Mouse (Mus musculus): Measurements from ENCODE around the gene Dcpp3. TPM values are rescaled to one million over a fixed set of nuclear protein-coding genes. Genes with fewer than 3 reads are reported as not detected.
"Not testable (repeated sequence)": the region's sequence is repeated elsewhere in the genome, so short reads cannot be mapped to it uniquely, and the experiment has no call there.

Gene Dcpp3
- total RNA-seq (2021) = not detected
- long read RNA-seq, experiment 1 = 0 reads
- long read RNA-seq, experiment 2 = 0 reads

DNA sequence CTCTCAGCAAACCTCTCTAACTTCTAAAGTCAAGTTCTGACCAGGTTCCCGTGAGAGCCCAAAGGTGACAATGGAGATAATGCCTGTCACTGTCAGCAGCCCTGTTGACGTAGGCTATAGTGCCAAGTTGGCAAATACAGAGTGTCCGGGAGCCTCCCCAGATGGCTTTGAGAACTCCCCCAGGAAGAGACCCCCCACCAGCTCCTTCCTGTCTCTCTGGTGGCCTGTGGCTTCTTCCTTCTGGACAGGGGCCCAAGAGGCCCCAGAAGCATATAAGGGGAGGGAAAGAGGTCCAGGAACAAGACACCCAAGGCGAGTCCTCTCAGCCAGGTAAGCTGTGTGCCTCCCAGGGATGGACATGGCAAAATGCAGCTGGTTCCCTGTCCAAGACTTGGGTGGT is at the start of gene Dcpp3:
TSS of gene Dcpp3 (plus strand) at position 301 of the 400 bp plus-strand sequence.
- not testable (repeated sequence) for DNase-seq (ENCODE audit: low spot score in 2 of 2)

DNA sequence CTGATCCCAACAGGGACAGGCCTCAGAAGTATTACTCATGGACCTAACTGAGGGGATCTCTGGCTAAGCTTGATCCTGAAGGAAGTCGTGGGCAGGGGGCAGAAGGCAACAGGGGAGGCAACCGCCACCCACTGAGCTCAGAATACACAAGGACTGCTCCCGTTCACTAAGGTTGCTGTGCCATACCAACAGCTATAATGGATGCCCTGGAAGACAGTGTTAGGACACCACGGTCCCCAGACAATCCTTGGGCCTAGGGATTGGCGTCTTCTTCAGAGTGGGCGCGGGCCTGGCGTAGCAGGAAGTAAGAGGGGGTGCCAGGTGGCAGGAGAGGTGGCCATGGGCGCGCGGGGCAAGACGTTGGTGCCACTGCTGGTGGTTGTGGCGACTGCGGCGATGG is 49.5 kb upstream of the Dcpp3 start, which contains the start of gene Prss21:
TSS of gene Prss21 (plus strand) at position 301 of the 400 bp plus-strand sequence.
- DNase-seq (ENCODE audit: low spot score in 2 of 2) = no peak

DNA sequence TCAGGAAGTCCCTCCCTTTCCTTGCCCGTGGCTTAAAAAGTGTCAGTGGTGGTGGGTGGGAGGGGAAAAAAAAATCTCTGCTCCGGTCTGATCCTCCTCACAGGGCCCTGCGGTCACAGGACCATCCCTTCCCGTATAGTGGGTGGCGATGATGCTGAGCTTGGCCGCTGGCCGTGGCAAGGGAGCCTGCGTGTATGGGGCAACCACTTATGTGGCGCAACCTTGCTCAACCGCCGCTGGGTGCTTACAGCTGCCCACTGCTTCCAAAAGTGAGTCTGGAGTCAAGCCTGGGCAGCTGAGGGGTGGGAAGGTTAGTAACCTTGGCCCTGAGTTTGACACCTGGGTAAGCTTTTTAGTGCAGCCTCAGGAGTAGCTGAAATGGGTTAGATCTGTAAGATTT is 48.7 kb upstream of the Dcpp3 start:
- no peak for DNase-seq (ENCODE audit: low spot score in 2 of 2)

DNA sequence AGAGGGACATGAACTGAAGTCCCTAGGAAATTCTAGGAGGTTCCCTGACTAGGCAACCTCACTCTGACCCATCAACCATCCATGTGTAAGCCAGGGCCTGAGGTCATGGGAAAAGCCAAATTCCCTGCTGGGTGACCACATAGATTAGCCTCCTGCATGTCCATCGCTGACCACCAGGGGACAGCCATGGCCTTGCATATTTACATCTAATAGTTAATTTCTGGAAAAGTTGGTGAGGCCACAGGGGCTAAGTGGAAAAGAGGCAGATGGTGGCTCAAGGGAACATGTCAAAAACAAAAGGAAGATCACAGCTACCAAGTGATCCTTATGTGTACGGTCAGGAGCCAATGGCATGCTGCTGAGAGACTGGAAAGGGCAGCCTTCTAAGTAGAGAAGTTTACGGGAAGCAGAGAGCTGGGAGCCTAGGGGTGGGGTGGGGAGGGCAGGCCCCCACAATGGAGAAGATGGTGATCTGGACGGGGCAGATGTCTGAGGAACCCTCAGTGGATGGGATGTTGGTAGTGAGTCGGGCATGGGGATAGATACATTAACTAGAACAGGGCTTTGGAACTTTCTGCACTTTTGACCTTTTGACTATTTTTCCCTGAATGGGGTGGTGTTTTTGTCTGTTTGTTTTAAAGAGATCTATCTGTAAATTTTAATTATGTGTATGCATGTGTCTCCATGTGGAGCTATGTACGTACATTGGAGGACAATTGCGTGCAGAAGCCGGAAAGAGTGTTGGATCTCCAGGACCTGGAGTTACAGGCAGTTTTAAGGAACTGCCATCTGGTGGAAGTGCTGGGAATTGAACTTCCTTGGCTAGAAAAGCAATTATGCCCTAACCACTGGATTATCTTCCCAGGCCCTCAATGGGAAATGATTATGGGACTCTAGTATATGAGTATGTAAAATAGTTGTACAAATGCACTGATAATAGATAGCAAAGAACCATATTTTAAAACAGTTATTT is 43.1 kb upstream of the Dcpp3 start:
- peak in 1 of 2 experiments; percentile 69 for DNase-seq (ENCODE audit: low spot score in 2 of 2)

DNA sequence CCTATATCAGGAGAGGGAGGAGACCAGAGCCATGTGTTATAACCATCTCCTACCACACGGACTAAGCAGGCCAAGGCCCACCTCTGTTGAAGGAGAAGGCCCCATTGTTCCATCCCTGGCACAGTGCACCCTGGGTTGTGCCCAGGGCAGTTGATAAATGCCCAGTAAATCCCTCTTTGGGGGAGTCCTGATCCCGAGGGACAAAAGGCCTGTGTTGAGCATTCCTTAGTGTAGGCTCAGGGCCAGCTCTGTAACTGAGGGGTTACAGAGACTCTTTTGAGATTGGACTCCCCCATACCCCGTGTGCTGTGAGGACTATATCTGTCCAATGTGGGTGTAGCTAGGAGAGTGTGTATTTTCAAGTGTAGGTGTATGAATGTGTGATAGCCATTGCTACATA is 40.5 kb upstream of the Dcpp3 start:
- DNase-seq (ENCODE audit: low spot score in 2 of 2) = peak in 1 of 2 experiments; percentile 6

DNA sequence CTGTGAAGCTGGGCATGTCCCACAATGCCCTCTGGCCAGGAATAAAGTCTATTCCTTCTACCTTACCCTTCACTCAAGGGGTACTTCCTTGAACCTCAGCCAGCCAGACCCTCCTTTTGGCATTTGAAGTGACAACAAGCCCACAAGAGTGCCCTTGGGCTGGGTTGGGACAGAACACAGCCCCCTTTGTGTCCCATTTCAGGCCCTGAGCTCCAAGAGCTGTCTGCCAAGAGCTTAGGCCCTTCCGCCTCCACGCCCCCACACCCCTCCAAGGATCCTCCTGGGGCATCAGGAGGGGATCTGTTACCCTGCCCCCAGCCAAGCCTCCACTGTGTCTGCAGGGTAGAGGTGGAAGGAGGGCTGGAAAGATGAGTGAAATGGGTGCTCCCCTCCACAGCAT is 40.1 kb upstream of the Dcpp3 start:
- peak in 1 of 2 experiments; percentile 6 for DNase-seq (ENCODE audit: low spot score in 2 of 2)

DNA sequence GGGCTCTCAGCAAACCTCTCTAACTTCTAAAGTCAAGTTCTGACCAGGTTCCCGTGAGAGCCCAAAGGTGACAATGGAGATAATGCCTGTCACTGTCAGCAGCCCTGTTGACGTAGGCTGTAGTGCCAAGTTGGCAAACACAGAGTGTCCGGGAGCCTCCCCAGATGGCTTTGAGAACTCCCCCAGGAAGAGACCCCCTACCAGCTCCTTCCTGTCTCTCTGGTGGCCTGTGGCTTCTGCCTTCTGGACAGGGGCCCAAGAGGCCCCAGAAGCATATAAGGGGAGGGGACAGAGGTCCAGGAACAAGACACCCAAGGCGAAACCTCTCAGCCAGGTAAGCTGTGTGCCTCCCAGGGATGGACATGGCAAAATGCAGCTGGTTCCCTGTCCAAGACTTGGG is 36.7 kb upstream of the Dcpp3 start, which contains the start of the genes Dcpp1 and Dcpp2:
TSS of gene Dcpp1 (plus strand) at position 301 of the 400 bp plus-strand sequence.
TSS of gene Dcpp2 (plus strand) at position 305 of the 400 bp plus-strand sequence.
- peak in 1 of 2 experiments; percentile 4 for DNase-seq (ENCODE audit: low spot score in 2 of 2)

DNA sequence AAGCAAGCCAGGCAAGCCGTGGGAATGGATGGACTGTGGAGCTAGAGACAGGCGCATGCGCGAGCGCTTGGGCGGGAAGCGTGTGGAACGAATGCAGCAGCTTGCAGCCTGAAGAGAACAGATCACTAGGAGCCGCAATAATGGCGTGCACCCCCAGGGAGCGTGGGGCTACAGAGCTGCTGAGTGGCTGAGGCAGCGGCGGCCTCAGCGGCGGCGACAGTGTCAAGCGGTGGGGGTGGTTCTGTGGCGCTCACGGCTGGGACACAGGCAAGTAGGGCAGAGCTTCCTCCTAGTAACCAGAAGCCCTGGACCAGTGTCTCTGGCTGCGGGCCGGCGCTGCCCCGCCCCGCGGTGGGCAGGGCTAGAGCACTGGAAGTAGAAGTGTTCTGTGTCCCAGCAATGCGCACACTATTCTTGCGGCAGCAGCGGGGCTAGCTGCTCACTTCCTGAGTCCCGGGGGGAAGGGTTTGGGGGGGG is 7.3 kb downstream of the Dcpp3 start:
- peak; percentile 78 to 89 for DNase-seq (ENCODE audit: low spot score in 2 of 2)

DNA sequence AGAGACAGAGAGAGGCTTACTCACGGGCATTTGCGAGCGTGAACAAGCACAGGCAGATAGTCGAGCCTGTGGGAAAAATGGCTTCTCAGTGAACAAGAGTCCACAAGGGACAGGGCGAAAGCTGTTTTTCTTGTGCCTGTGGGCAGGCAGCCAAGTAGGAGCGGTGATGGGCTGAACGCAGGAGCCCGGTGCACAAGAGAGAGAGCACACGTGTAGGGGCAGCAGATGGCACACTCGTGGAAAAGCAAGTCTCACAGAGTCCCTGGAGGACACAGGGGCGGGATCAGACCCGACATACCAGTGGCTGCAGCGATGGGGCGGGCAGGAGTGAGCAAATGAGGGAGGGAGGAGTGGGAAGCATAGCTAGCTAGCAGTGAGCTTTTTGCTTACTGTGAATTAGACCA is 7.8 kb downstream of the Dcpp3 start:
- peak; percentile 50 to 68 for DNase-seq (ENCODE audit: low spot score in 2 of 2)

DNA sequence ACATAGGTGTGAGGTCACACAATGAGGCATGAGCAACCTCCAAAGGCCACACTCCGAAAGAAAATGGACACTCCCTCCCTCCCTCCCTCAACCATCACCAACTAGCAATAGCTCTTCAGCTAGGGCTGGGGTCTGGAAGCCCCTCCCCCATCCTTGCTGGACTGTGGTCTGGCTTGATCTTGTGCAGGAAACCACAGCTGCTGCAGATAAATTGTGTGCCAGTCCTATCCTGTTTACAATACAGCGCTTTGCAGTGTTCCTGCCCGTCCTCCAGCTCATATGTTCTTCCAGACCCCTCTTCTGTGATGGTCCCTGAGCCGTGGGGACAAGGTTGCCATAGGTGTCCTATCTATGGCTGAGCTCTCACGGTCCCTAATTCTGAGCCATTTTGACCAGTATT is 13.9 kb downstream of the Dcpp3 start:
- DNase-seq (ENCODE audit: low spot score in 2 of 2) = no peak

DNA sequence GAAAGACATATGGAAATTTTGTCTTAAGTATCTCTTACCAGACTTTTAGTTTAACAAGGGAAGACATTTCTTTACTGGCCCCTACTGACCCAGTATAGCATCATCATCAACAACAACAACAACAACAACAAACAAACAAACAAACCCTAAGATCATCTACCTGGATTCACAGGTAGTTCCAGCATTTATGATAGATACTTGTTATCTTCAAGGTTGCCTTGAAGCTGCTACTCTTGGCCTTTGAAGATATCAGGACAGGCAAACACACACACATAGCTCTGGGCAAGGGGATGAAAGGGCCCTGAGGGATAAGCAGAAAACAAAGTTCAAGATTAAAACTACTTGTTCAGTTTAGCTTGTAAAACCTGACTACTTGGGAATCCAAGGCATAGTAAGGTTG is 24.1 kb downstream of the Dcpp3 start, which contains the start of gene Sbp:
TSS of gene Sbp (plus strand) at position 301 of the 400 bp plus-strand sequence.
- no peak for DNase-seq (ENCODE audit: low spot score in 2 of 2)

DNA sequence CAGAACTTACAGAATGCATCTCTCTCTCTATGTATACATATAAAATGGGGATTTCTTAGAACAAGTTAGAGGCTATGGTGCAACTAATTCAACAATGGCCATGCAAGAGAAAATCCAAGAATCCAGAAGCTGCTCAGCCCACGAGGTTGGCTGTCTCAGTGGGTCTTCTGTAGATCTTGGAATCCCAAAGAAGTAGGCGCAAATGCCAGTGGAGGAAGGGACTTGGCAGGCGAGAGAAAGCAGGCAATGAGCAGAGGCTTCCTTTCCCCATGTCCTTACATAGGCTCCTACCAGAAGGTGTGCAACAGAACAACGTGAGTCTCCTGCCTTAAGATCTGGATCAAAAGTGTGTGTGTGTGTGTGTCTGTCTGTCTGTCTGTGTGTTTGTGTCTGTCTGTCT is 30.2 kb downstream of the Dcpp3 start:
- DNase-seq (ENCODE audit: low spot score in 2 of 2) = not testable (repeated sequence)

DNA sequence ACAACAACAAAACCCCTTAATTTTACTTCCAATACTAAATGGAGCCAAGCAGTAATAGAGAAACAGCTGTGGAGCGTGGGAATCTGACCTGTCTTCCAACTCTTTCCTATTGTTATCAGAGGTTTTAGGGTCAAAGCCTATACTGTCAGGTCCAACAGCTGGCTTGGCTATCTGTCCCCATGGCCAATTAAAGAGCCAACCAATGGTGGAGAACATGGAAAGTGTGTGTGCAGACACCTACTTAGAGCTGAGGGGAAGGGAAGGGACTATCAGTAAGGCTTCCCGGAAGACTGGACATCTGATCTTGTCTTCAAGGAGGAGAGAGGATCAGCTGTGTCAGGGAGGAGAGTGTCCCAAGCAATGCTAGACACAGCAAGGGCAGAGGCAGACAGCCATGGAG is 31.8 kb downstream of the Dcpp3 start:
- no peak for DNase-seq (ENCODE audit: low spot score in 2 of 2)

DNA sequence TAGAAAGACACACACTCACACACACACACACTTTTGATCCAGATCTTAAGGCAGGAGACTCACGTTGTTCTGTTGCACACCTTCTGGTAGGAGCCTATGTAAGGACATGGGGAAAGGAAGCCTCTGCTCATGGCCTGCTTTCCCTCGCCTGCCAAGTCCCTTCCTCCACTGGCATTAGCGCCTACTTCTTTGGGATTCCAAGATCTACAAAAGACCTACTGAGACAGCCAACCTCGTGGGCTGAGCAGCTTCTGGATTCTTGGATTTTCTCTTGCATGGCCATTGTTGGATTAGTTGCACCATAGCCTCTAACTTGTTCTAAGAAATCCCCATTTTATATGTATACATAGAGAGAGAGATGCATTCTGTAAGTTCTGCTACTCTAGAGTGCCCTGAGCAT is 33.6 kb downstream of the Dcpp3 start:
- not testable (repeated sequence) for DNase-seq (ENCODE audit: low spot score in 2 of 2)

DNA sequence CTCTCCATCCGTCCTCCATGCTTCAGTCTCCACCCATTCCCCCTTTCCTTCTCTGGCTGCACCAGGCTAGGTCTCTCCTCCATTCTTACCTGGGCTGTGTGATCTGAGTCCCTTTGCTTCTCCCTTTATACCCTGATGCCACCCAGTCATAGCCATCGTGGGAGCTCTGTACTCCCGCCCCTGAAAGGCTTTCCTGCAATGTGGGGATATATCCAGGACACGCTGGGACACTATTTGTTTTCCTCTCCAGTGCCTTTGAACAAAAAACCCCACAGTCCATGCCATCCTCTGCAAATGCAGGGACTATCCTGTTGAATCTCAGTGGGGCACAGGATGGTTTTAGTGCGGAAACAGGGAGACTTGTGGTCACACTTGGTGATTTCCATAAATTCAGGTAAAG is 37.9 kb downstream of the Dcpp3 start, which contains the start of gene Sbpl:
TSS of gene Sbpl (minus strand) at position 101 of the 400 bp plus-strand sequence.
- no peak for DNase-seq (ENCODE audit: low spot score in 2 of 2)

DNA sequence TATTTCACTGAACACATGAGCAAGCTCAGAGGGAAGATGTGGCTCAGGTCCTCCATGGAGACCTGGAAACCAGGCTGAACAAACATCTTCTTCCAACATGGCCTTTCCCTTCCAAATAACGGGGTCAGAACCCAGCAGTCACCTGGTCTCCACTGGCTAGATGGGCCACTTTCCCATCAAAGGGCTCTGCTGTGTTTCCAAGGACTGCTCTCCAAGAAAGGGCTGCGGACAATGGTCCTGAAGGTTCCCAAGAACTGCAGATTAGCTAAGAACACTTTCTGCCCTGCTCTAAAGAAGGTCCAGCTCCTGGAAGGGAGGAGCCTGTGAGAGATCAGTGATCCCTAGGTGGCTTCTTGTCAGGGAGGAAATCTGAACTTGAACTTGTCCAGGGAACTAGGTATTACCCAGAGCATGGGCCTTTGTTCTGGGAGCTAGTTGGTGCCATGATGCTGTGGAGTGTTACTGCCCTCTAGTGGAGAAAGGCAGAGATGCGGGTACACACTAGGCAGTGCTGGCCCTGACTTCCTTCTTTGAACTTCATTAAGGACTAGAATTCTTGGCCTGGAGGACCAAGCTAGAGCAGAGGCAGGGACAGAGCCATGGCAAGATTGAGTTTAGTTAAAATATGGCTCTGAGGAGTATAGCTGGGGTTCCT is 43.0 kb downstream of the Dcpp3 start:
- DNase-seq (ENCODE audit: low spot score in 2 of 2) = peak; percentile 57 to 67

DNA sequence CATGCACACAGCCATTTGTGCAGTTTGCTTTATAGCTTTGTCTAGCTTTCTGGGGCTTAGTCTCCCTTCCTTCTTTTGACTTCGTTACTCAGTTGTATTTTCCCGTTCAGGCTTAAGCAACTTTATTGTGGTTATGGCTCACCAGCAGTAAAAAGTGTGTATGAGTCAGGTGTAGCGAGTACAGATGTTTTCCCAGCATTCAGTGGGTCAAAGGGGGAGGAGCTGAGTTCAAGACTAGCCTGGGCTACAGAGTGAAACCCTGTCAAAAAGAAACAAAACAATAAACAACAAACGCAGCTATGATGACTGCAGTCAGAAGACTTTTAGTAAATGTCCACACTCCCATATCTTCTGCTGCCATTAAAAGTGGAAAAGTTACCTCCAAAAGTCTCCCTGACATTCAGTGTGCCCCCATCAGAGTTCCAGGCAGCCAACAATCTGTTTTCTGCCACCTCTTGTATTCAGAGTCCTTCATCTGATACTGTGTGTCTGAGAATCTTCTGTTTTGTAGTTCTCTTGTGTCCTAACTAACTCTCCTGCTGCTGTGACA is 44.4 kb downstream of the Dcpp3 start:
- DNase-seq (ENCODE audit: low spot score in 2 of 2) = no peak

DNA sequence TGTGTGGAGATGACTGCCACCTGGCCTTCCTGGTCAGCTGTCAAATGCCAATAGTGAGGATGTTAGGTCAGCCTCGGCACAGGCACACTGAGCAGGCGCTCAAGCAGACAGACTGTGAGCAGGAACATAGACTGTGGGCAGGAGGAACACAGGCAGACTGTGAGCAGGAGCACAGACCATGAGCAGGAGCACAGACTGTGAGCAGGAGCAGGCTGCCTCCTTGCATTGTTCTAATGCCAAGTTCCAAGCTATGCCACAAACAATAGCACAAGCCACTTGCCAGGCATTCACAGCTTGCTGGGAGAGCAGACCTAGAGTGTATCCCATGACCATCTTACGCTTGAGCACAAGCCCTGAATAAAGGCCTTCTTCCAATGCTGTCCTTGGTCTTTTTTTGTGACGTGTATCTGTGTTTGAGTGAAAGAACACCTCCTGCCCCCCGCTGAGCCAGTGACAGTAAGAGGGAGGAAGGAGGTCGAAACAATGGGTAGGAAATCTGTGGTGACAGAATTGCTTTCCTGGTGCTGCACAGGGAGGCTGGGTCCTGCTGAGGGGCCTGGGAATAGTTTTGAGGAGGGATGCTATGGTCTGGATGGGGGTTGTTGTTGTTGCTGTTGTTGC is 48.7 kb downstream of the Dcpp3 start:
- no peak for DNase-seq (ENCODE audit: low spot score in 2 of 2)

DNA sequence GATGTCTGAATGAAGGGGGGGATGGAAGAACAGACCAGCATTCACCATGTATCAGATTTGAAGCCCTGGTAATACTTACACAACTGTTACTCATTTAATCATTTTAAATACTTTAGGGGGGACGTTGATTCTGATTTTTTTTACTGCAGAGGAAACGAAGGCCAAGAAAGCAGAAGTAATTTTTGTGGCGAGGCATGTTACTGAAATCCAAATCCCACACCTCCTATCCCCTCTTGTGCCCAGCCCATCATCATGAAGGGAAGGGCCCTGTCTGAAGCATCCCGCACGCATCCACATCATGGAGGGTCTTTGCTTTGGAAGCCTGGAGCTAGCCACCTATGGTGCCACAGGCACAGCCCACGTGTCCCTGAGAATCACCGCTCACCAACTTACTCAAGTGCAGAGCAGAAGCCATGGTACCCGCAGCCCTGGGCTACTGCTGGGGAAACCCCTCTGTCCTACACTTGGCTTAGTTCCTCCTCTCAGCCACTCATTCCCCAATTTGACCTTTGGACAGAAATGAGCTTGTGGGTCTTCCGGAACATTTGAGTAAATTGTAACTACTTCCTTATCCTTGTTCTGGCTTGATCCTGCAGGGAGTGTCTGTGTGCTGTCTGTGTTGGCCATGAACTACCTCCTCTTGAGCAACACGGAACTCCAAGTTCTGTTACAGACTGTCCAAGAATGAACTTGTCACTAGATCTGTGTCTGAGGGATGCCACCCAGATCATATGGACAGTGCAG is 49.6 kb downstream of the Dcpp3 start:
- DNase-seq (ENCODE audit: low spot score in 2 of 2) = no peak

DNA sequence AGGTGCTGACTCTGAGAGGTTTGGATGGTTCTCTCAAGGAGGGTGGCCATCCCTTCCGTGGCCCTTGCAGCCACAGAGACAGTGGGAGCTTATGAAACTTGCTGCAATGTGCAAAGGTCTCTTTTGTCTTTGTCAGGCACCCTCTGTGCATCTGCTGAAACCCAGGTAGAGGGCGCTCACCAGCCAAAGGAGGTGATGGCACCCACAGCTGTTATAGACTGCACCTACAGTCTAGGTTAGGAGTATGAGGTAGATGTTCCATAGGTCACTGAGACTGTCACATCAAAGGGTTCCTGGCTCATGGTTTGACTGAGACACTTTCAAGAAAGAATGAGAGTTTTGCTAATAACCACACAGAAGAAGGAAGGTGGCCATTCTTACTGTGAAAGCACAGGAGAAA is 51.5 kb downstream of the Dcpp3 start:
- DNase-seq (ENCODE audit: low spot score in 2 of 2) = no peak

All from gastrocnemius, postnatal 4 days (tissue).